Mouse (Mus musculus): ENCODE measurements around the gene Zswim3.

Zswim3 gene

GRCm38 (mm10) chr2:164804533-164805331 is at the start of gene Zswim3, which contains the start of gene Acot8:
Gene Zswim3 (plus strand): TSS chr2:164805098.
Gene Acot8 (minus strand): TSS chr2:164804882.
- in situ Hi-C loops (cut with MseI, MboI), result no loop called here

- in situ Hi-C loops (cut with MseI, MboI), result no loop called here
These were observed 47.1 kb upstream of the Zswim3 start for GRCm38 (mm10) chr2:164757841-164758240.

DNA sequence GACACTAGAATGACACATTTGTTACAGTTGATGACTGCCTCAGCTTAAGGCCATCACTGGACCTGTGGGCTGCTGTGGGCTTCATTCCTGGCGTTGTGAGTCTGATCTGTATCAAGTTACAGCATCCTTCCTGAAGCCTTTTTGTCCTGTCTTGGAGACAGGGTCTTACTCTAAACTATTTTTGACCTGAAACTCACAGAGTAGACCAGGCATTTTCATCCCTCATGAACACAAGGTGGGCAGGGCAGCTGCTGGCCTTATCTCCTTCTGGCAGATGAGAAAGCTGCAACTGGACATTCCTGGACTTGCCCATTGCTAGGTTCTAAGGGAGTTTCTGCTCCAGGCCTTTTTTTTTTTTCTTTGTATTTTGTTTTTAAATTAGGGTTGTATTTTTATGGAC is 46.2 kb upstream of the Zswim3 start:
- in situ Hi-C loops (cut with MseI, MboI), result no loop called here

DNA sequence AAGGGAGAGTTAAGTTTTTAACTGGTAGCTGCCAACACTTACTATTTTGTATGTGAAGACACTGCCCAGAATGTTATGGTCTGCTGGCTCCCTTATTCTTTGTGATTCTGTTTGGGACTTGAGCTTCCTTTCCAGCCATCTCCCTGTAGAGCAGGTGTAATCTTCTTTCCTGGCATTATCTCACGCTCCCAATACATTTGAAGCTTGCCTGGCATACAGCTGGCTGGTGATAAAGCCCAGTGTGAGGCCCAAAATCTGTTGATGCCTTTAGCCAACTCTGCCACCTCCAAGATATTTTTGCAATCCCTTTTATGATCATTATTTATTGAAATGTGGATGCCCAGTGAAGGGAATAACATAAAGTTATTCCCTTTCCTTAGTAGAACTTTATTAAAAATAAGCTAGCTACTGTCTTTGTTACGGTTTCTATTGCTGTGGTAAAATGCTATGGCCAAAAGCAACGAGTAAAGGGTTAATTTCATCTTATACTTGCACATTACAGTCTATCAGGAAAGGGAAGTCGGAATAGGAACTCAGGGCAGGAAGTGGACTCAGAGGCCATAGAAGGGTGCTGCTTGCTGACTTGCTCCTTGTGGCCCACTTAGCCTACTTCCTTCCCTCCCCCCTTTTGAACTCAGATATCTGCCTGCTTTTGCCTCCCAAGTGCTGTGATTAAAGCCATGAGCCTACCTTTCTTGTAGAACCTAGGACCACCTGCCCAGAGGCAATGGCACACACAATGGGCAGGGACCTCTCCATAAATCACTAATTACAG is 44.7 kb upstream of the Zswim3 start:
- in situ Hi-C loops (cut with MseI, MboI), result no loop called here

- in situ Hi-C loops (cut with MseI, MboI), result no loop called here
These were observed 43.4 kb upstream of the Zswim3 start for GRCm38 (mm10) chr2:164761502-164761901.

DNA sequence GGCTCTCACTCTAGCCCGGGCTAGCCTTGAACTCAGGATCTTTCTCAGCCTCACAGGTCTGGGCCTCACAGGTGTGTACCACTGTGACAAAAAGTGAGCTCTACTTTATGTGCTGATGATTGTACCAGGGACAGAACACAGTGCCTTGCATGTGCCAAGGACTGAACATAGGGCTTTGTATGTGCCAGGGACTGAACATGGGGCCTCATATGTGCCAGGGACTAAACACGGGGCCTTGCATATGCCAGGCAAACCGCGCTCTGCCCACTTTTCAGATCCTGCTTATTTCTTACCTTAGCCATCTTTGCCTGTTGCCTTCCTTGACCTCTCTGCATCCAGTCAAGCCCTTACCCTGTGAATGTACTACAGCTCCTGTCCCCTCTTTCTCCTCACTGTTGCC is 42.9 kb upstream of the Zswim3 start:
- in situ Hi-C loops (cut with MseI, MboI), result no loop called here

GRCm38 (mm10) chr2:164762593-164762992 is 42.3 kb upstream of the Zswim3 start:
- in situ Hi-C loops (cut with MseI, MboI), result no loop called here

- in situ Hi-C loops (cut with MseI, MboI), result no loop called here
These were observed 39.1 kb upstream of the Zswim3 start for GRCm38 (mm10) chr2:164765841-164766240.

DNA sequence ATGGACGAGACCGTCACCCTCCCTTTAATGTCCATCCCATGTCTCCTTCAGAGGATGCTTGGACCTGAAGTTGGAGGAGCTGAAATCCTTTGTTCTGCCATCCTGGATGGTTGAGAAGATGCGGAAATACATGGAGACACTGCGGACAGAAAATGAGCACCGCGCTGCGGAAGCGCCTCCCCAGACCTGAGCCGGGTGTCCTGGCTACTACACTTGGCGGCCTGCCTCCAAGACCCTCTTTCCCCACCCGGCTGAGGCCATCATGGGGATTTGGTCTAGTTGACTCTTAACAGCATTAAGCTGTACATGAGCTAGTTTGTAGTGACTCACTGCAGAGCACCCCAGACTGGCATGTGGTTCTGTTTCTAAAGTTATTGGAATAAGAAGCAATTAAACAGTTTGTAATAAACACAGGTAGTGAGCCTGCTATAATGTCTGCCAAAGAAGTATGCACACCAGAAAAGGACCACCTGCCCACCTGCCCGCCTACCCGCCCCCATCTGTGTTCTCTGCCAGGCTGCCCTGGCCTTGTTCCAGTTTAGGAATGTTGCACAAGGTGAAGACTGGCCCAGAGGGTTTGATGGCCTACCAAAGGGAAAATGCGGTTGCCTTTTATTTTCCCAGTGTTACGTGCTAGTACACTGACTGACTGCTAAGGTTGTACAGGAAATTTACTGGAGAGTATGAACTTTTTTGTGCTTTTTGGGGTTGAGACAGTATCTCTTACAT is 36.9 kb upstream of the Zswim3 start:
- in situ Hi-C loops (cut with MseI, MboI), result no loop called here

GRCm38 (mm10) chr2:164769258-164770037 is 35.5 kb upstream of the Zswim3 start, which contains the start of gene Ube2c:
Gene Ube2c (plus strand): TSS chr2:164769898.
- in situ Hi-C loops (cut with MseI, MboI), result no loop called here

DNA sequence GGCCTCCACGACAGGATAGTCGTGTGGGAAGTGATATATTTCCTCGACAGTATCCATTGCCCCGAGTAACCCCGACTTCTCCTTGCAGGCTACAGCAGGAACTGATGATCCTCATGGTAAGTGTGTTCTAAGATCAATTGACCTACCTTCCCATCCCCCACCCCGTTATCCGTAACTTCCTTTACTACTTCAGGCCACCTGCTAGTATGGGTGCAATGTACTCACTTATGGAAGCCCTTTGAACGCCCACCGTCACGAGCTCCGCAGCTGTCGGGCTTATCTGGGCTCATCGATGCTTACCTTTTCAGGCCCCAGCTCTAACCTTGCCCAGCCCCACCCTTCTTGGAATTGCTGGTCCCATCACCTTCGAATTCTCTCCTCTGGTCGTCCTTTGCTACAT is 34.6 kb upstream of the Zswim3 start:
- in situ Hi-C loops (cut with MseI, MboI), result no loop called here

- in situ Hi-C loops (cut with MseI, MboI), result no loop called here
These were observed 33.8 kb upstream of the Zswim3 start for GRCm38 (mm10) chr2:164771123-164771522.

- in situ Hi-C loops (cut with MseI, MboI), result no loop called here
These were observed 31.5 kb upstream of the Zswim3 start for GRCm38 (mm10) chr2:164773229-164773988.

GRCm38 (mm10) chr2:164773989-164774364 is 30.9 kb upstream of the Zswim3 start:
- in situ Hi-C loops (cut with MseI, MboI), result no loop called here

DNA sequence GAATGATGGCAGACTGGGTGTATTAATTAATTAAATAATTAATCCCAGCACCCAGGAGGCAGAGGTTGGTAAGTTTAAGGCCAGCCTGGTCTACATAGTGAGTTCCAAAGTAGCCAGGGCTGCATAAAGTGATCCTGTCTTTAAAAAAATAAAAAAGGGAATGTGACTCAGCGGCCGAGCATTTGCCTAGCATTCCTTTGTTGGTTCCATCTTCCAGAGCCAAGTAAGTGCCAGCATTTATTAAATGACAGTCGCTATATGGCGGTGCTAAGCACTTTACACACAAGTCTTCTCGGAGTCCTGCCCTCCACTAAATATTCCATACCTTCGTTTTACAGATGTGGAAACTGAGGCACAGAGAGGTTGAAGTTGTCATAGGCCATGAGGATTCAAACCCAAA is 28.8 kb upstream of the Zswim3 start:
- in situ Hi-C loops (cut with MseI, MboI), result no loop called here

- in situ Hi-C loops (cut with MseI, MboI), result no loop called here
These were observed 28.1 kb upstream of the Zswim3 start for GRCm38 (mm10) chr2:164776801-164777200.

GRCm38 (mm10) chr2:164777246-164778014 is 27.5 kb upstream of the Zswim3 start:
- in situ Hi-C loops (cut with MseI, MboI), result no loop called here

DNA sequence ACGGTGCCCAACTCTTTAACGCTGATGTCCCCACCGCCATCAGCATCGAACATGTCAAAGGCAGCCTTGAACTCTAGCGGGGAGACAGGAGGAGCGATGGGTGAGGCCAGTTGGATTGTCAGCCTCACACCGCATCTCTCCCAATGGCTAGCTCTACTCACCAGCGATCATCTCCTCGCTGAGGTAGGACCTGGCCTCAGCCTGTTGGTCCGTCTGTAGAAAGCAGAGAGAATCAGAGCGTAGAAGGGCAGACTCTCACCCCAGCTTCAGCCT is 26.9 kb upstream of the Zswim3 start:
- in situ Hi-C loops (cut with MseI, MboI), result no loop called here

GRCm38 (mm10) chr2:164778809-164779208 is 26.1 kb upstream of the Zswim3 start:
- in situ Hi-C loops (cut with MseI, MboI), result no loop called here

DNA sequence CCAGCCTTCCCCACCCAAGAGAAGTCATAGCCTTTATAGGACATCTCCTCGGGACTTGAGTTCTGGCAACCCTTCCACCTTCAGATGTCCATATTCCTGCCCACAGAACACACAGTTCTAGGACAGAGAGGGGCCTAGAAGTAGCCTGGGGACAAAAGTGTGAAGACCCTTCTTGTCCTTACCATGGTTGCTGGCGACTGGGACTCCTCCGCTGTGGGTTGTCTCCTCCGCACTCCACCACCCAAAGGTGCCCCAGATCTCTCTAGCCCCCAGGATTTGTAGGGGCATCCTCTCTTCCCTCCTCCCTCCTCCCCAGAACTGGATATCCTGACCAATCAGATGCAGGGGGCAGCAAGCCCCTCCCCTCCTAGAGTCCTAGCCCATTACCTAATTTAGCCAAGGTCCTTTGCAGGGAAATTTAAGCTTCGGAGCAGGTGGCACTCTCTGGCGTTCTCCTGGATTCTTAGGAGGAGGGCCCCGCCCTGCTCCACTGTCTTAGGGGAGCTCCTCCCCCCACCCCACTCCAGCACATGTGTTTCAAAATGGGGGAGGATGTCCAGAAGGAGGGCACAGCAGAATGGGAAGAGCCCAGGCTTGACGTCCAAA is 25.3 kb upstream of the Zswim3 start, which contains the start of gene Tnnc2:
Gene Tnnc2 (minus strand): TSS at position 487 of the 606 bp plus-strand sequence.
- in situ Hi-C loops (cut with MseI, MboI), result no loop called here

Data from mouse trophoblast stem cell (cell line).